Mouse (Mus musculus) neural tube, postnatal 0 days (tissue): Measurements from ENCODE around the gene Olfr1412. TPM values are rescaled to one million over a fixed set of nuclear protein-coding genes. Genes with fewer than 3 reads are reported as not detected.

Experiments used
- polyA plus RNA-seq: library from polyadenylated mRNA; unstranded; fragments of >200 nt; fragmentation: Nextera tagmentation; extraction: Ambion mirVana; gene quantifications from 2 replicates; pipeline ENCODE4 v1.2.1, GENCODE M21; 2015

The Olfr1412 gene
- not detected in 2 replicates for polyA plus RNA-seq

GRCm38 (mm10) chr1:92585479-92585878, at the start of gene Olfr1412:
Gene Olfr1412, plus strand, starts transcription at chr1:92585779.

GRCm38 (mm10) chr1:92571022-92571421, 14.6 kb upstream of the Olfr1412 start, which contains the start of gene Olfr1413:
Gene Olfr1413, plus strand, starts transcription at chr1:92571322.

GRCm38 (mm10) chr1:92594111-92594510, 8.5 kb downstream of the Olfr1412 start, which contains the start of gene Olfr1411:
Gene Olfr1411, plus strand, starts transcription at chr1:92594411.

GRCm38 (mm10) chr1:92605482-92605881, 19.9 kb downstream of the Olfr1412 start, which contains the start of gene Olfr1410:
Gene Olfr1410, plus strand, starts transcription at chr1:92605782.

GRCm38 (mm10) chr1:92617488-92617887, 31.9 kb downstream of the Olfr1412 start, which contains the start of gene Olfr12:
Gene Olfr12, plus strand, starts transcription at chr1:92617788.

Other genes with a start within 250 kb of the Olfr1412 start
- 386 and 399 TPM in 2 replicates for gene Ndufa10, start 111.9 kb upstream of the Olfr1412 start, polyA plus RNA-seq
- not detected in 2 replicates for gene Olfr1416, start 100.7 kb upstream of the Olfr1412 start, polyA plus RNA-seq
- gene Olfr1415, start 89.7 kb upstream of the Olfr1412 start, polyA plus RNA-seq = not detected in 2 replicates
- not detected in 2 replicates for gene Olfr1414, start 67.1 kb upstream of the Olfr1412 start, polyA plus RNA-seq
- gene Olfr1413, start 14.5 kb upstream of the Olfr1412 start, polyA plus RNA-seq = not detected in 2 replicates
- gene Olfr1411, start 8.6 kb downstream of the Olfr1412 start, polyA plus RNA-seq = not detected in 2 replicates
- gene Olfr1410, start 20.0 kb downstream of the Olfr1412 start, polyA plus RNA-seq = not detected in 2 replicates
- not detected in 2 replicates for gene Olfr12, start 32.0 kb downstream of the Olfr1412 start, polyA plus RNA-seq
- gene Cops9, start 56.2 kb downstream of the Olfr1412 start, polyA plus RNA-seq = 711 and 736 TPM in 2 replicates
- gene Otos, start 63.1 kb downstream of the Olfr1412 start, polyA plus RNA-seq = 0.68 and 0.70 TPM in 2 replicates
- 54.3 and 63.1 TPM in 2 replicates for gene Gpc1, start 245.9 kb downstream of the Olfr1412 start, polyA plus RNA-seq